Mouse (Mus musculus): ENCODE results near the gene Surf6.

Gene Surf6

GRCm38 (mm10) chr2:26902467-26903220 is at the start of gene Surf6:
Gene Surf6 (minus strand): TSS chr2:26902879.
- DNase-seq: peak; percentile 94 to 96

- DNase-seq: no peak
Measured at GRCm38 (mm10) chr2:26952193-26952592, 49.5 kb upstream of the Surf6 start.

GRCm38 (mm10) chr2:26951346-26951905 is 48.7 kb upstream of the Surf6 start:
- no peak for DNase-seq

- DNase-seq: no peak
Measured at GRCm38 (mm10) chr2:26950411-26950810, 47.7 kb upstream of the Surf6 start.

- DNase-seq: no peak
Measured at GRCm38 (mm10) chr2:26943253-26943652, 40.6 kb upstream of the Surf6 start.

GRCm38 (mm10) chr2:26941539-26941938 is 38.9 kb upstream of the Surf6 start:
- no peak for DNase-seq

GRCm38 (mm10) chr2:26936425-26936824 is 33.7 kb upstream of the Surf6 start:
- DNase-seq: no peak

- DNase-seq: no peak
Measured at GRCm38 (mm10) chr2:26935286-26935685, 32.6 kb upstream of the Surf6 start.

GRCm38 (mm10) chr2:26933304-26934055 is 30.8 kb upstream of the Surf6 start, which contains the start of the genes Surf4 and Stkld1:
Gene Surf4 (minus strand): TSS chr2:26933928.
Gene Stkld1 (plus strand): TSS chr2:26934047.
- peak; percentile 95 to 96 for DNase-seq

- DNase-seq: peak; percentile 40 to 42
Measured at GRCm38 (mm10) chr2:26932473-26933303, 30.0 kb upstream of the Surf6 start.

- peak; percentile 77 to 83 for DNase-seq
Measured at GRCm38 (mm10) chr2:26930390-26930789, 27.7 kb upstream of the Surf6 start.

- no peak for DNase-seq
Measured at GRCm38 (mm10) chr2:26927745-26928476, 25.2 kb upstream of the Surf6 start.

- no peak for DNase-seq
Measured at GRCm38 (mm10) chr2:26921784-26922183, 19.1 kb upstream of the Surf6 start.

- no peak for DNase-seq
Measured at GRCm38 (mm10) chr2:26920190-26920855, 17.6 kb upstream of the Surf6 start.

- no peak for DNase-seq
Measured at GRCm38 (mm10) chr2:26919684-26920083, 17.0 kb upstream of the Surf6 start.

- DNase-seq: no peak
Measured at GRCm38 (mm10) chr2:26916738-26917137, 14.1 kb upstream of the Surf6 start.

GRCm38 (mm10) chr2:26915927-26916728 is 13.4 kb upstream of the Surf6 start, which contains the start of the genes Surf2 and Surf1:
Gene Surf2 (plus strand): TSS chr2:26916367.
Gene Surf1 (minus strand): TSS chr2:26916530.
- DNase-seq: peak; percentile 82 to 83

GRCm38 (mm10) chr2:26914148-26914941 is 11.7 kb upstream of the Surf6 start:
- no peak for DNase-seq

GRCm38 (mm10) chr2:26913416-26914147 is 10.9 kb upstream of the Surf6 start:
- DNase-seq: no peak
